Mouse (Mus musculus): Measurements from ENCODE around the gene A830031A19Rik.

Gene A830031A19Rik

DNA sequence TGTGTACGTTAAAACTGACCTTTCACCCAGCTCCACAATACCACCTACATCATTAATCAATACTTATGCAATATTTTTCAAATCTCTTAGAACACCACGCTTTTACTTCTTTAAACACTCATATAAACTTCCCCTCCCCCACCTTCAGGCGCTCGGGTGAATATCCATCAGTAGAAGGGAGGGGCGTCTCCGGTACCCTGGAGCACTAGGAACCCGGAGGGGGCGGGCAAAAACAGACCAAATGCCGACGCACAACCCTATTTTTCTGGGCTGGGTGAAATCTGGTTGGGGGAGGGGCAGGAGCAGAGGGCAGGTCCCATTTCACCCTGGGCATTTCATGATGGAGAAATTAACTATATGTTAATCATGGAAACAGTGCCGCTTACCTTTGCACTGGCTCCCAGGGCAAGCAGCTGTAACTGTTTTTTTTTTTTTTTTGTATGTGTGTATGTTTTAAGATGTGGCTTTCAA lies at the start of gene A830031A19Rik:
Gene A830031A19Rik, minus strand, starts transcription at position 421 of the 471 bp plus-strand sequence.
- in situ Hi-C loops (cut with MboI; ENCODE audit: unreplicated experiment in 2 of 2), result loop anchor here in 1 of 2 experiments (25.0 kb wide), 1 partner anchor 313 kb away; no protein-coding TSS in a partner anchor

DNA sequence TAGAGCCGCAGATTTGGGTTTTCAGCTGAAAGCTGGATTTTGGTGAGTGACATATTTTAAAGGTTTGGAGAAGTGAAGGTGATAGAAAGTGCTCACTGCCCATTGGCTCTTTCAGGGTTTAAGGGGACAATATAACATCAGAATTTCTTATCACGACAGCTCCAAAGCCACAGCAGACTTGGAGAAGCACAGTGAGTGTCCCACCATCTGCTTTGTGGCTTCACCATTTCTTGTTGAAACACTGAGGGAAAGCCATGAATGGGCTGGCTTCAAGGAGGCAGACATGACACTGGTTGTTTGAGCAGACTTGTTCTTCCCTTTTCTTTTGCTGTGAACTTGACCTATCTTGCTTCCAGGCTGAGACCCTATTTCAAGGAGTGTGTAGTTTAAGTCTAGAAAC lies 49.1 kb upstream of the A830031A19Rik start:
- in situ Hi-C loops (cut with MboI; ENCODE audit: unreplicated experiment in 2 of 2), result no loop called here

DNA sequence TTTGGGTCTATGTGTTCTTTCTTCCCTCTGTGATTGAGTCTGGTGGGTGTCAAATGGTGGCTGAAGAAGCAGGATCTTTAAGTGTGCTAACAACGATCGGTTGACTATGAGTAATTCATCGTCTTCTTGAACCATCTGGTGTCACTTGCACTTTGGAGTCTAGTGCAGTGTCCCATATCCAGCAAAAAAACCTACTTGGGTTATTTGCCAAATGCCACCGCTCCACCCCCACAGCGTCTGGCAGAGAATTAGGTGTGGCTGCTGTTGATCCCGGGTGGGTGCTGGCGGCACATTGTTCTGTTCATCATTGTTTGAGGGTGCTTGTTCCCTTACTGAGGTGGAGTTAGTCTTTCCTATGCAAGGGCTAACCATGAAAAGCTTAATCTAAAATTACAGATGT lies 48.0 kb upstream of the A830031A19Rik start:
- in situ Hi-C loops (cut with MboI; ENCODE audit: unreplicated experiment in 2 of 2), result no loop called here

DNA sequence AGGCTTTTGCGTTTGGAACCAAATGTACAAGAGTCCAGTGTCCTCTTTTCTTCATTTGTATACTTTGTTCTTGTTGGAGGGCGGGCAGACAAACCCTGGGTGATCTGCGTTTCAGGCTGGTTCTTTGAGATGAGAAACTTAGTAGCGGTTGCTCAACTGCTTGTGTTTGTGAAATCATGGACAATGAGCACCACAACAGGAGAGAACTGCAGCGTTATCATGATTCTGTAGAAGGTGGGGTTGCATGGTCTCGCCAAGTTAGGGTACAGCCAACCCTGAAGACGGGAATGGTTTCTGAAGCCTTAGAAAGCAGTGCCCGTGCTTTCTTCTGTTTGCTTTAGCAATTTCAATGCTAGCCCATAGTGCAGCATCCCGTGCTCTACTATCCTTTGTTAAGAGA lies 46.3 kb upstream of the A830031A19Rik start:
- in situ Hi-C loops (cut with MboI; ENCODE audit: unreplicated experiment in 2 of 2), result no loop called here

DNA sequence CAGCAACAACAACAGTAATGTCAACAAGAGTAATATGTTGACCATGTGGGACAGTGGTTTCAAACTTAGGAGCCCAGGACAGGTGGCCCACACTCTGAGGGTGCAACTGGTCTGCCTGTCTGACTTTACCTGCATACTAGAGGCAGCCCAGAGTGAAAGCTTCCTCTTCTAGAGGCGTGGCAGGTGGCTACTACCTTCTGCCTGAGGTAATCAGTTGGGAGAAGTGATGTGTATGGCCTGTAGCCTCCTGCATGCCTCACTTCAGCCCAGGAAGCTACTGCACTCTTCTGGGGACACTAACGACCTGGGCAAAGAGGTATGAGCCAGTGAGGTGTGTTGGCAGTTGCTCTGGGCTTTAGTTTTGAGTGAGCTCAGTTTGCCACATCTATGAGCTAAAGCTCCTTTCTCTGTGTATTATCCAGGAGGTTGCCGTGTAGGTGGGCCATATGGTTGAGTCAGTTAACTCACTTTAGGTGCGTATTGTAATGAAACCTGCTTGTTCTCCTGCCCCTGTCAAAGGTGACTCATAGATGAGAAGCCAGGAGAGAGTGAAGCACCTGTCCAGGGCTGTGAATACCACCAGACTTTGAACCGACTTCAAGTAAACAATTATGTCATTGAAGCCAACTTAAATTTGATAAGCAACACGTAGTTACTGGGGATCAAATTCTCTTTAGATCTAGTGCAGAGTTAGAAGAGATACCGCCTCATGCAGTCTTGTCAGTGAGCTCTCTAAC lies 41.9 kb upstream of the A830031A19Rik start:
- in situ Hi-C loops (cut with MboI; ENCODE audit: unreplicated experiment in 2 of 2), result no loop called here

DNA sequence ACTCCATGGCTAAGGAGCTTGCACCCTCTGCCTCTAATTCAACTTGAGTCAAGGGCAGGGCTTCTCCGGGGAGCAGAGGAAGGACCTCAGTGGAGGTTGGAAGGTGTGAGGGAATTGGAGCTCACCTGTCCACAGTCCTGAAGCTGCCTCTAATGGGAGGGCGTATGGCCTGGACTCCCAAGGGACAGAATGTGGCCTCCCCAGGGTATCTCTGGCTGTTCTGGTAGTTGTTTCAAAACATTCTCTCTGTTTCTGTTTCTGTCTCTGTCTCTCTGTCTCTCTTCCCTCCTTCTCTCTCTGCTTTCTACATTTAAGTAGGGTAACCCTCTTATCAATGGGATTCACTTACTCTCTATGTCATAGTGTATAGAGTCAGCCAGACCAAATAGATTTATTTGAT lies 41.2 kb upstream of the A830031A19Rik start:
- in situ Hi-C loops (cut with MboI; ENCODE audit: unreplicated experiment in 2 of 2), result no loop called here

DNA sequence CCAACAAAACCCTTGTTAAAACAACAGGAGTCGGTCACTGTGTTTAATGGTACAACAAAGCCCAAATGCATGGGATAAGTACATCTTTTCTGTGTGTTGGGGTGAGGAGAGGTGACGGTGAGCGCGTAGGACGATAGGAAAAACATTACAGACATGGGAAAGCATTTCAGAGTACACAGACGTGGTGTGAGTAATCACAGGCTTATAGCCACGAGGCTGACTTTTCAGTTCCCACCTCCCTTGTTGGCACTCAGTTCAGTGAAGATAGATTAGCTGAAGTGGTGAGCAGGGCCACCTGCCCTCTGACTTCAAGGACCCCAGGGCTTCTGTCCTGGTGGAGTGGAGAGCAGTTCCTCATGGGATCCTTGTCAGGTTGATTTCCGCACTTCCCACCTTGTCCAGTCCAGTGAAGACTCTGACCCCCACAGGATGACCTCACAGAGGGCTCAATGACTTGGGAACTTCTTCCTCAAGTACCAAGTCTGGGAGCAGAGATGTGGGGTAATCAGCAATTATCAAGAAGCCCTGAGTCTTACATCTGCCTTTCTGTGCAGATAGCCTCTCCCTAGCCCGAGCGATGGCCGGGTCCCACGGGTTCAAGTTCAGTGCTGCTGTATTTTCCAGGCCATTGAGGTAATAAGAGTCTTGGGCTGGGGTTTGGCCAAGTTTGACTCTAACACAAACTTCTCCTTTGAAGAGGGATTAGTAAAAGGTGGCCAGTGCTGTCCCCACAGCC lies 40.3 kb upstream of the A830031A19Rik start:
- in situ Hi-C loops (cut with MboI; ENCODE audit: unreplicated experiment in 2 of 2), result no loop called here

DNA sequence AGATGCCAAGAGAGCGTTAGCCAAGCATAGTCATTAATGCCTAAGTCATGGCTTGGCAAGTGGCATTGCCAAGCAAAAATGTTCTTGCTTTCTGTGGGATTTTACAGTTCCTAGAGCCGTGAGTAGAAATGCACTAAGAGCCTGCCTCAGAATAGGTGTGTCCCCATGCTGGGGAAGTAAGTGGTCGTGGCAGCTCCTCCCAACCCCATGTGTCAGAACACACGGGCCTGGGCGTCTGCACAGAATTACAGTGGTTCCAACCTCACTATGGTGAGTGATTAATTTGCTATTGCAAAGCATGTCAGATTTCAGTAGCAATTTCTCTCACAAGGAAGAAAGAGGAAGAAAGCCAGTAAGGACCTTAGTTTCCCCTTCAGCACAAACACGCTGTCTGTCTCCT lies 36.9 kb upstream of the A830031A19Rik start:
- in situ Hi-C loops (cut with MboI; ENCODE audit: unreplicated experiment in 2 of 2), result no loop called here

DNA sequence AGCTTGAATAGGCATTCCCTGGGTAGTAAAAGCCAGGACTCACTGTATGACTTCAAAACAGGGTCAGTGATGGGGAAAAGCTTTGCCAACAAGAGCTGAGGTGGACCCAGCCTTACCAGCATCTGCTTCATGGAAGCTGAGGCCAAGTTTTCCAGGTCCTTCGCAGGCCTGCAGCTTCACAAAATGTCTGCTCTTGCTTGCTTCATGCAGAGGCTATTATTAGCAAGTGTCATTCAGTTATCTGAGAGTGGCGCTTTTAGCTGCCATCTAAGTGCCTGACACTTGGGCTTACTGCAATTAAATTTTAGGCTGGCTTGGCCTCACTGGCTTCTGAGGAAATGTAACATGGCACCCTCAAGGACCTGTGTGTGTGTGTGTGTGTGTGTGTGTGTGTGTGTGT lies 35.3 kb upstream of the A830031A19Rik start:
- in situ Hi-C loops (cut with MboI; ENCODE audit: unreplicated experiment in 2 of 2), result no loop called here

DNA sequence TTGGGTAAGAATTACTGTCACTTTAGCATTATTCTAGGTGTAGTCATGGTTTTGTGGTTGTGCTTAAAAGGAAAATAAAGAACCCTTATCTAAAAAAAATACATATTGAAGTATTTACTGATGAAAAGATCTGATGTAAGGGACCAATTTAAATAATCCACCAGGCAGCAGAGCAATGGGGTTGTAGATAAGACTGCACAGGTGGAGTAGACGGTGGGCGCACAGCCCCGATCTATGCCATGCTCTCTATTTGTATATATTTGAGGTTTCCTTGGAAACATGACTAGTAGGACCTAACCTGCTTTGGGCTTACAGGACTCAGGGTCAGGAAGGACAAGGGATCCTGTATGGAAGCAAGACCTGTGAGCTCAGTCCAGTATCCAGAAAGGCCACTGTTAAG lies 34.5 kb upstream of the A830031A19Rik start:
- in situ Hi-C loops (cut with MboI; ENCODE audit: unreplicated experiment in 2 of 2), result no loop called here

DNA sequence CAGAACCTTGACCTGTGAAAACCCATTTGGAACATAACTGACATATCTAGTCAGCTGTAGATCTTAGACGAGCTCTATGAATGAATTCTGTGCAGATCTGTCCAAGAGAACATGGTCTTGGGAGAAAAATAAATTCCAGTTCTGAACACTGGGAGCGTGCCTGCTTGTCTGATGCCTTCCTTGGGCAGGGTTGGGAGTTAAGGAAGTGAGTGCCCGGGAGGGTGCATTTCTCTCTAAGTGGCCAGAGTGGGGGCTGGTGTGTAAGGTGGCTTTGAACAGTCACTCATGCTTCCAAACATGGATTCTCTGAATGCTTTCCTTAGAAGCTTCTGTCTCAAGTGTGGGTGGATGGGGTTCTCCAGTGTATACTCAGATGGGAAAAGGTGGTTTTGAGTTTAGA lies 34.1 kb upstream of the A830031A19Rik start:
- in situ Hi-C loops (cut with MboI; ENCODE audit: unreplicated experiment in 2 of 2), result no loop called here

DNA sequence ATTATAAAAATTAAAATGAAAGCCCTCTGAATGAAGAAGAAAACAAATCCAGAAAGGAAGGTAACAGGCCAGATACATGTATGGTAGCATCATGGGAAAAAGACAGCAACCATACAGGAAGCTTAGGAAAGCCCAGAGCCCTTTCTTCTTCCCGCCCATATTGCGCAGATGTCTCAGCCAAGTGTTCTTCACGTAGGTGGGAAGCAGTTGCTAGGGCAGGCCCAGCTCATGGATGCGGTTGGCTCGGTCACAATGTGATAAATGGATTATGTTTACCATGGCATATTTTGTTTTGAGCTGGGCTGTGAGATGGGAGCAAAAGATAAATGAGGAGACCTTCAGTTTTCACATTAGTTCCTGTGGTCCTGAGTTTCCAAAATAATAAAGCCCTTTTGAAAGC lies 32.6 kb upstream of the A830031A19Rik start:
- in situ Hi-C loops (cut with MboI; ENCODE audit: unreplicated experiment in 2 of 2), result no loop called here

DNA sequence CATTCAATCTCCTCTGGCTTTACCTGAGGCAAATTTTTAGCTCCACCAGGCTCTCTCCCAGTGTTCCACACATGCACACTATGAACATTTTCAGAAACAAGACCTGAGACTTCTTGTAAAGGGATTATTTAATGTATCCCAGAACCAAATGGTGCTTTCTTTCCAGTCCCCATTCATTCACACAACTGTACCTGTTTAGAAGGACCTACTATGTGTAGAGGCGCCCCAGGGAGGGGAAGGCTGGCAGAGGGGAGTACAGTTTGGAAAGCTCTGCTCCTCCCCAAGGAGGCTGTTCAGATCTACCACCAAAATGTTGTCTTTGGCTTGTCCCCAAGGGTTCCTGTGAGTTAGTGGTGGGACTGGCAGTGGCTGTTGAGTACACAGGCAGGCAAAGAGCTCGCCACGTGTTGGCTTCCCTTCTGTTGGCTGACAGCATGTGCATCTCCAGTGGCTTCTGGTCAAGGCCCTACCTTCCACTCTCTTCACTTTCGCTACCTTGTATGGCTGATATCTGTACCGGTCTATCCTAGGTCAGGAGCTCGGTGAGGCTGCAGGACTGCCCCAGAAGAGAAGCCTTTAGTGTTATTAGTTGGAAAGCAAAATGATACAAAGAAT lies 28.4 kb upstream of the A830031A19Rik start:
- in situ Hi-C loops (cut with MboI; ENCODE audit: unreplicated experiment in 2 of 2), result no loop called here

DNA sequence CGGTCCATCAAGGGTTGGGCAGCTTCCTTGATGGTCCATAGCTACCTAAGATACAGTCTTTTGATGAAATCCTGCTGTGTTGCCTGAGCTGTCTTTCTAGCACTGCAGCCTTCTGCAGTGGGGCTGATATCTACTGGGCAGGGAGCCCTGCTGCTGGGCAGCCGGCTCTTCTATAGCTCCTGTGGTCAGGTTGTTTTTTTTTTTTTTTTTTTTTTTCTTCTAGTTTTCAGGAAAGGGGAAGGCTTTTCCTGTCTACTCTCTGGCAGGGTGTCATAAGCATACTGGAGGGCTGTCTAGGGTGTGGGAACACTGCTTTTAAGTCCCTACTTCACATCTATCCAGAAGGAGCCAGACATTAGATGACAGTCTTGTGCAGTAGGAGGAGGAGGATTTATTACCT lies 27.5 kb upstream of the A830031A19Rik start:
- in situ Hi-C loops (cut with MboI; ENCODE audit: unreplicated experiment in 2 of 2), result no loop called here

DNA sequence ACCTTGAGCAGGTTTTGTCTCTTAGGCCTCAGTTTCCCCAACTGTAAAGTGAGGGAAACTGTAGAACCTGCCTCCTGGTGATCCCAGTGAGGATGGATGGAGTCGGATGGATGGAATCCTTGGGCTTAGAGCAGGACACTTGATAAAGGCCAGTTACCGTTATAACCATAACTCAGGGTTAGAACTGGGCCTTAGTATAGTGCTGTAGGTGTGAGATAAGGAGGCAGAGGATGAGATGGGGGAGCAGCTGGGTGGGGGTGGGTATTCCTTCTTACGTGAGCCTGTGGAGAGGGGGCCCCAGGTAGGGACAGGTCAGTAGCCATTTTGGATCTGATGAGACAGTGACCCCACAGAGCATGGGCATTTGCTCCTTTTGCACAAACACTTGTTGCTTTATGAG lies 26.8 kb upstream of the A830031A19Rik start:
- in situ Hi-C loops (cut with MboI; ENCODE audit: unreplicated experiment in 2 of 2), result no loop called here

DNA sequence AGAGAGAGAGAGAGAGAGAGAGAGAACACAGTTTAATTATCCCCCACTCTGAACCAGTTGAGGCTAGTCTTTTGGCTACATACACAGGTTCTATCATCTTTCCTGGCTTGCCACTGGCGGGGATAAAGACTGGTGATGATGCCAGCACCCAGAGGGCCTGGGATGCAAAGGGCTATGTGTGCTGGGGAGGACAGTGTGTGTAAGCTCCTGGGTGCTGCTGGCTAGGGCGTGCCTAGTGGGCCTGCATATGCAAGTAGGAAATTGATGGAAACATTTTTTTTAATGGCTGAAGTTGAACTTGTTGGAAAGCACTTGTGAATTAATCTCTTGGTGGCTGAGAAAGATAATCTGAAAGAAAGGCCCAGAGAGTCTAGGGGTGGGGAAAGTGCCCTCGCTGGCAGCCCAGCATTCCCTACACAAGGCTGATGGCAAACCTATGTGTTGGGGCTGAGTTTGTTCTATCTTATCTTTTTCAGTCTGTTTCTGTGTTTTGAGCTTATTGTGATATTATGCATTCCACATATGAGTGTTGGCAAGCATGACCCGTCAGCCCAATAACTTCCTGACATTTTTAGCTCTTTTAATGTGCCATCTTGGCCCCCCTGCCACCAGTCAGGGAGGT lies 25.7 kb upstream of the A830031A19Rik start:
- in situ Hi-C loops (cut with MboI; ENCODE audit: unreplicated experiment in 2 of 2), result no loop called here

DNA sequence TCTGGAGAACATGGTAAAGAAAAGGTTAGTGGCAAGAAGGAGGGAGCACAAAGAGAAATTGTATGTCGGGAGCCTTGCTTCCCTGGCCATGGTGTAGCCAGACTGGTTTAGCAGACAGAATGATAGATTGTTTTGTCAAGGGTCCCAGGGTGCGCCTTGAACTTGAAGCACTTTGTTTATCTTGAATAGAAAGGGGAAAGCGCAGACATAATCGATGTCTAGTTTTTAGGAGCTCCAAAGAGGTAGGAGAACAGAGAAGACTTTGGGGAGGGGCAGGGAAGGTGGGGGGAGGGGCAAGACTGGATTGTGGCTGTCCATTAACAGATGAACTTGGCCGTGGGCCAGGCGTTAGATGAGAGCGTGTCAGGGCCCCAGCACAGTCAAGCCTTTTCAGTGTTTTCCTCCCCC lies 25.0 kb upstream of the A830031A19Rik start:
- in situ Hi-C loops (cut with MboI; ENCODE audit: unreplicated experiment in 2 of 2), result loop anchor here in 1 of 2 experiments (25.0 kb wide), 1 partner anchor 287 kb away; no protein-coding TSS in a partner anchor

DNA sequence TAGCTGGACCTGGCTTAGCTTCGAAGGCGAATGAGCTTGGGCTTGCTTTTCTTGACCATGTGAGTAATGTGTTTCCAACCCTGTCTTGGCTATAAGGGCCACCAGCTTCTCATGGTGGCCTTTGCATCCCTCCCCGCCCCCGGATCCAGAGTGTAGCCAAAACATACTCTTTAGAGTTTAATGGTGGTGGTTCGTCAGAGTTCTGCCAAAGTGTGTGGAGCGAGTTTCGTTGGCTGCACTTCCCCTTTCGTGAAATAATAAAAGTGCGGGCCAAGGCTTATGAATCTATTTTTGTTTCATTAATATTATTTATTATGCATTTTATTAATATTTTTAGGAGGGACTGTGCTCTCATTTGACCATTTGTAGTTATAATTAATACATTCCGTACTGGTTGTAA lies 24.4 kb upstream of the A830031A19Rik start:
- in situ Hi-C loops (cut with MboI; ENCODE audit: unreplicated experiment in 2 of 2), result loop anchor here in 1 of 2 experiments (25.0 kb wide), 1 partner anchor 288 kb away; no protein-coding TSS in a partner anchor

DNA sequence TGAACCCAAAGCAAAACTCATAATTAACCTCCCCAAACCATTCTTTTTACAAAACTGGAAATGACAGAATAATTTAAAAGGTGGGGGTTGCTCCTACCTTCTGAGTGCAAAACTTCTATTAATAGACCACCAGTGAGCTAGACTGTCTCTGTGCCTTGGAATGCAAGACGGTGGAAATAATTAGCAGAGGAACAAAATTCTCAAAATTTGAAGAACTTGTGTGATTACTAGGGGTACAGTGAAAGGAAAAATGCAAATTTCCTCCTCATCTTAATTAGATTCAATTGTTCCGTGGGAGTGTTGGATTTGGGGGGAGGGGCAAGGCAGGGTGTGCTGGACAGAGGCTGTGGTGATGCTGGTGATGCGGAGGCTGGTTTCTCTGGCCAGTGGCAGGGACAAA lies 23.8 kb upstream of the A830031A19Rik start:
- in situ Hi-C loops (cut with MboI; ENCODE audit: unreplicated experiment in 2 of 2), result loop anchor here in 1 of 2 experiments (25.0 kb wide), 1 partner anchor 289 kb away; no protein-coding TSS in a partner anchor

DNA sequence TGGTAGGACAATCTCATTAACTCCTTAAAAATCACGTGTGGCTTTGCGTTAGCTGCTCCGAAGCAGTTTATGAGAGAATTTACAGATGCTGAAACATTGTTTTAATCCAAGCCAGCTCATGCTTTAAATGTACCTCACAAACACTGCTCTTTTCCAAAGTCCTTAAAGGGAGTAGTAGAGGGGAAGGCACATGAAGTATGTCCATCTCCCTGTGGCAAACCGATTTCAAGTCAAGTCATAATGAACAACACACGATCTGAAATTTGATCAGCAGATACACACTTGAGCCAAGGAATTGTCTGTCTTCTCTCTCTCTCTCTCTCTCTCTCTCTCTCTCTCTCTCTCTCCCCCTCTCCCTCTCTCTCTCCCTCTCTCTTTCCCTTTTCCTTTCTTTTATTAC lies 23.2 kb upstream of the A830031A19Rik start:
- in situ Hi-C loops (cut with MboI; ENCODE audit: unreplicated experiment in 2 of 2), result loop anchor here in 1 of 2 experiments (25.0 kb wide), 1 partner anchor 289 kb away; no protein-coding TSS in a partner anchor

DNA sequence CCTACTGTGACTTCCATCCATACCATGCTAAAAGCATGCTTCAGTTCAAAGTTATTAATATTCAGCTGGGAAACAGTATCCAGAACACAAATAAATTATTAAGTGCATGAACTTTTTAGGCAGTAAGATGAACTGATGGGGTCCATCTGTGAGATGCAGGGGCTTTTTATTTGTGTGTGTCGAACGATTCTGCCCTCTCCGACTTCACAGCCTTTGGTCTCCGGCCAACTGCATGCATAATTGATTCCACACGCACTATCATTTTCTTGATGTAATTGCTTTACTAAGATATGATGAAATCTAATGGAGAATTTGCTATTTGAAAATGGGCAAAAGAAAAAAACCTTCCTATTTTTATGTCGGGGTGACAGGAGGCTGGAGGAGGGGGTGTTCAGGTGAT lies 22.2 kb upstream of the A830031A19Rik start:
- in situ Hi-C loops (cut with MboI; ENCODE audit: unreplicated experiment in 2 of 2), result loop anchor here in 1 of 2 experiments (25.0 kb wide), 1 partner anchor 290 kb away; no protein-coding TSS in a partner anchor

Data from v-Abl transformed pro-B cells (cell line).